In genomic region chr7:29019447-29020220, GRCm38 (mm10) we compare ENCODE assay signal across 8 mouse cellular contexts. TPM values are rescaled to one million over a fixed set of nuclear protein-coding genes. Genes with fewer than 3 reads are reported as not detected.
DNase-seq lines count a peak whose midpoint lies in the region; ATAC-seq lines count a peak whose summit lies in the region.

No protein-coding gene starts in this region.

- H3K4me3 ChIP-seq in kidney, embryonic 14.5 days (ENCODE audit: low read length): peak overlapping the region; percentile 38
- peak overlapping the region; percentile 24; the same call in 1 of the 2 replicates for H3K4me3 ChIP-seq in brown adipose tissue, adult 24 weeks (ENCODE audit: insufficient read depth, low read depth, low read length)
- peak overlapping the region; percentile 44 for H3K4me3 ChIP-seq in hindbrain, embryonic 16.5 days (ENCODE audit: low read length)

- H3K27me3 ChIP-seq in kidney, embryonic 14.5 days (ENCODE audit: control insufficient read depth, insufficient read depth, low read length): peaks cover 27% of the 10 kb centered on the region
- H3K27me3 ChIP-seq in hindbrain, embryonic 16.5 days (replicated peaks; ENCODE audit: control insufficient read depth, insufficient read depth, low read length): peaks cover 15% of the 10 kb centered on the region

- 0 out of 2 replicates have a peak, but pooled peaks cover 3% of the 10 kb centered on the region for H3K9me3 ChIP-seq in kidney, embryonic 14.5 days (ENCODE audit: control insufficient read depth, low read length)
- no peaks in the 10 kb centered on the region for H3K9me3 ChIP-seq in hindbrain, embryonic 16.5 days (ENCODE audit: control insufficient read depth, low read length)

- H3K4me2 ChIP-seq in kidney, embryonic 14.5 days (replicated peaks; ENCODE audit: low read depth, low read length): peak overlapping the region; percentile 74
- H3K4me2 ChIP-seq in hindbrain, embryonic 16.5 days (ENCODE audit: low read length): peak overlapping the region; percentile 57

- H3K9ac ChIP-seq in kidney, embryonic 14.5 days (ENCODE audit: low read depth, low read length): peak overlapping the region; percentile 40; the same call in 1 of the 2 replicates
- H3K9ac ChIP-seq in hindbrain, embryonic 16.5 days (ENCODE audit: low read depth, low read length): peak overlapping the region; percentile 46

- no peak for DNase-seq in kidney, postnatal 36 days
- peak; percentile 36 for DNase-seq in neural tube, embryonic 10.5 days (ENCODE audit: extremely low spot score, low spot score)
- DNase-seq in adipocyte (ENCODE audit: low spot score): no peak
- DNase-seq in layer of hippocampus, adult 11-12 months (ENCODE audit: low spot score): no peak
- no peak for DNase-seq in left cerebral cortex, adult 8-10 months (ENCODE audit: low spot score in 2 of 2)

- no peak overlapping the region for H3K27ac ChIP-seq in kidney, embryonic 14.5 days (ENCODE audit: low read depth, low read length)
- H3K27ac ChIP-seq in brown adipose tissue, adult 24 weeks (replicated peaks; ENCODE audit: low read depth, low read length): no peak overlapping the region
- no peak overlapping the region for H3K27ac ChIP-seq in hindbrain, embryonic 16.5 days (ENCODE audit: low read depth, low read length)

- no peak; the same call in 1 of the 2 replicates for ATAC-seq in kidney, embryonic 14.5 days (ENCODE audit: low FRiP score, low TSS enrichment)
- ATAC-seq in hindbrain, embryonic 16.5 days: peak; percentile 24; the same call in 1 of the 2 replicates

- peaks cover 5% of the 10 kb centered on the region; the same call in 1 of the 2 replicates for H3K4me1 ChIP-seq in kidney, embryonic 14.5 days (ENCODE audit: control insufficient read depth, insufficient read depth, low read length)
- H3K4me1 ChIP-seq in brown adipose tissue, adult 24 weeks (ENCODE audit: control insufficient read depth, insufficient read depth, insufficient read length, low read length): no peaks in the 10 kb centered on the region
- H3K4me1 ChIP-seq in hindbrain, embryonic 16.5 days (ENCODE audit: control insufficient read depth, insufficient read depth, low read depth, low read length): peaks cover 4% of the 10 kb centered on the region; the same call in 1 of the 2 replicates

- 3% methylated on average over 84 of the region's 88 CpGs for WGBS in kidney, embryonic 14.5 days
- 4% methylated on average over 77 of the region's 88 CpGs for WGBS in hindbrain, embryonic 16.5 days

- H3K36me3 ChIP-seq in kidney, embryonic 14.5 days (ENCODE audit: control insufficient read depth, insufficient read depth, low read length): no peaks in the 10 kb centered on the region
- no peaks in the 10 kb centered on the region for H3K36me3 ChIP-seq in hindbrain, embryonic 16.5 days (ENCODE audit: control insufficient read depth, insufficient read depth, low read length)

RNA-seq across cellular contexts. Expression of gene Map4k1, which starts 37.8 kb away (rescaled TPM):
- polyA plus RNA-seq in kidney, embryonic 14.5 days (2014; fragmentation: Nextera tagmentation; extraction: Ambion mirVana): 9.8 and 12.6 TPM in 2 replicates
- polyA plus RNA-seq in brown adipose tissue, adult 24 weeks (2012; ENCODE audit: insufficient read depth, insufficient read length, missing spikeins): 0.63 and 1.4 TPM in 2 replicates
- polyA plus RNA-seq in hindbrain, embryonic 16.5 days (2015; fragmentation: Nextera tagmentation; extraction: Ambion mirVana): 10.7 and 13.8 TPM in 2 replicates
- 1 to 10 TPM in 3 of 4 experiments, under 1 TPM in 1; 0.99 to 3.7 (median 2.1) TPM for total RNA-seq in left cerebral cortex, adult 8-10 months (2022)

RNA-seq across cellular contexts. Expression of gene Eif3k, which starts 38.0 kb away (rescaled TPM):
- polyA plus RNA-seq in kidney, embryonic 14.5 days (2014; fragmentation: Nextera tagmentation; extraction: Ambion mirVana): 458 and 497 TPM in 2 replicates
- 165 and 216 TPM in 2 replicates for polyA plus RNA-seq in brown adipose tissue, adult 24 weeks (2012; ENCODE audit: insufficient read depth, insufficient read length, missing spikeins)
- 282 and 295 TPM in 2 replicates for polyA plus RNA-seq in hindbrain, embryonic 16.5 days (2015; fragmentation: Nextera tagmentation; extraction: Ambion mirVana)
- 100 to 1,000 TPM; 197 to 208 (median 204) TPM for total RNA-seq in left cerebral cortex, adult 8-10 months (2022)

RNA-seq across cellular contexts. Expression of gene Actn4, which starts 57.5 kb away (rescaled TPM):
- 176 and 239 TPM in 2 replicates for polyA plus RNA-seq in kidney, embryonic 14.5 days (2014; fragmentation: Nextera tagmentation; extraction: Ambion mirVana)
- polyA plus RNA-seq in brown adipose tissue, adult 24 weeks (2012; ENCODE audit: insufficient read depth, insufficient read length, missing spikeins): 122 and 135 TPM in 2 replicates
- polyA plus RNA-seq in hindbrain, embryonic 16.5 days (2015; fragmentation: Nextera tagmentation; extraction: Ambion mirVana): 146 and 172 TPM in 2 replicates
- total RNA-seq in left cerebral cortex, adult 8-10 months (2022): 100 to 1,000 TPM; 161 to 178 (median 177) TPM
